Mouse (Mus musculus) C2C12 (cell line): ENCODE measurements around the gene Dct. TPM values are rescaled to one million over a fixed set of nuclear protein-coding genes. Genes with fewer than 3 reads are reported as not detected.

ENCODE experiments used
- H3K27me3 ChIP-seq: one replicate; pipeline ENCODE4 v1.6.1; 2011; ENCODE audit not compliant: control insufficient read depth, insufficient read depth, insufficient read length
- H3K36me3 ChIP-seq: one replicate; pipeline ENCODE4 v1.6.1; 2011; ENCODE audit not compliant: control insufficient read depth, insufficient read depth
- H3K4me3 ChIP-seq: one replicate; pipeline ENCODE4 v1.5.1; 2011; ENCODE audit warnings: mild to moderate bottlenecking, control low read depth; ENCODE audit not compliant: poor library complexity, insufficient read depth, severe bottlenecking
- H3K79me2 ChIP-seq: one replicate; pipeline ENCODE4 v1.6.1; 2011; ENCODE audit not compliant: control insufficient read depth, insufficient read depth
- H3K79me3 ChIP-seq: one replicate; pipeline ENCODE4 v1.6.1; 2011; ENCODE audit warnings: low read depth, control low read depth
- H3ac ChIP-seq: one replicate; pipeline ENCODE3; 2011; ENCODE audit warnings: low read depth; ENCODE audit not compliant: control insufficient read depth, insufficient read length
- CEBPB ChIP-seq: IDR thresholded peaks from one replicate; pipeline ENCODE4 v1.6.1; 2011; ENCODE audit warnings: low read depth, mild to moderate bottlenecking, control low read depth, moderate library complexity
- CTCF ChIP-seq: IDR thresholded peaks from one replicate; pipeline ENCODE4 v1.5.1; 2011; ENCODE audit not compliant: control insufficient read depth, insufficient read depth, insufficient read length
- FOSL1 ChIP-seq: IDR thresholded peaks from one replicate; pipeline ENCODE4 v1.8.0; 2011; ENCODE audit warnings: mild to moderate bottlenecking, low read length; ENCODE audit not compliant: poor library complexity, insufficient read depth, severe bottlenecking
- MAX ChIP-seq: IDR thresholded peaks from one replicate; pipeline ENCODE4 v1.6.1; 2011; ENCODE audit warnings: mild to moderate bottlenecking, control low read depth
- MYOD1 ChIP-seq: IDR thresholded peaks from one replicate; pipeline ENCODE4 v1.6.1; 2011; ENCODE audit warnings: low read depth; ENCODE audit not compliant: control insufficient read depth, insufficient read length
- MYOG ChIP-seq: IDR thresholded peaks from one replicate; pipeline ENCODE4 v1.6.1; 2011; ENCODE audit not compliant: control insufficient read depth, insufficient read length; ENCODE audit errors: extremely low read depth
- USF1 ChIP-seq: IDR thresholded peaks from one replicate; pipeline ENCODE4 v1.6.1; 2011; ENCODE audit warnings: low read depth, mild to moderate bottlenecking, control low read depth, moderate library complexity
- polyA plus RNA-seq: library from polyadenylated mRNA; unstranded; fragments of >200 nt; fragmentation: generic; extraction: Trizol; gene quantifications from one replicate; pipeline ENCODE4 v1.2.1, GENCODE M21; 2012; ENCODE audit warnings: missing spikeins

Dct gene
- polyA plus RNA-seq, 1 experiment, result 0.04 TPM

- Histone ChIP-seq H3K27me3 (peaks cover 8% of the 10 kb centered on the region), H3K36me3 (no peaks in the 10 kb centered on the region), H3K4me3 (no peak overlapping the region), H3ac (no peak overlapping the region), H3K79me3 (no peaks in the 10 kb centered on the region), H3K79me2 (no peaks in the 10 kb centered on the region)
- TF ChIP-seq MAX (no peak), MYOD1 (no peak), CEBPB (no peak), MYOG (no peak), USF1 (no peak), CTCF (no peak), FOSL1 (no peak)
These were observed 11.3 kb downstream of the Dct start for GRCm38 (mm10) chr14:118040550-118041250.

- no peaks in the 10 kb centered on the region for H3K79me3 ChIP-seq
- no peak overlapping the region for H3ac ChIP-seq
- H3K27me3 ChIP-seq, result peaks cover 3% of the 10 kb centered on the region
- no peak for TF ChIP-seq MAX
- TF ChIP-seq CEBPB, result no peak
- no peak for TF ChIP-seq MYOG
- TF ChIP-seq FOSL1, result no peak
- TF ChIP-seq USF1, result no peak
- TF ChIP-seq CTCF, result no peak
- TF ChIP-seq MYOD1, result no peak
- no peaks in the 10 kb centered on the region for H3K36me3 ChIP-seq
- no peak overlapping the region for H3K4me3 ChIP-seq
- H3K79me2 ChIP-seq, result no peaks in the 10 kb centered on the region
These were observed 13.0 kb downstream of the Dct start for GRCm38 (mm10) chr14:118039074-118039473.

- no peak for TF ChIP-seq USF1
- no peak for TF ChIP-seq MYOG
- no peak for TF ChIP-seq FOSL1
- no peak for TF ChIP-seq MYOD1
- no peak for TF ChIP-seq CTCF
- no peak for TF ChIP-seq CEBPB
- no peak for TF ChIP-seq MAX
- H3ac ChIP-seq, result no peak overlapping the region
- no peak overlapping the region for H3K4me3 ChIP-seq
- no peaks in the 10 kb centered on the region for H3K79me3 ChIP-seq
- H3K36me3 ChIP-seq, result no peaks in the 10 kb centered on the region
- no peaks in the 10 kb centered on the region for H3K27me3 ChIP-seq
- no peaks in the 10 kb centered on the region for H3K79me2 ChIP-seq
These were observed 24.5 kb downstream of the Dct start for GRCm38 (mm10) chr14:118027564-118027963.

- H3ac ChIP-seq, result no peak overlapping the region
- H3K27me3 ChIP-seq, result peaks cover 8% of the 10 kb centered on the region
- TF ChIP-seq FOSL1 (no peak), CEBPB (no peak), MYOG (no peak), MAX (no peak), MYOD1 (no peak), CTCF (no peak), USF1 (no peak)
- no peaks in the 10 kb centered on the region for H3K36me3 ChIP-seq
- H3K4me3 ChIP-seq, result no peak overlapping the region
- H3K79me2 ChIP-seq, result no peaks in the 10 kb centered on the region
- H3K79me3 ChIP-seq, result no peaks in the 10 kb centered on the region
These were observed 30.0 kb downstream of the Dct start for GRCm38 (mm10) chr14:118021867-118022543.

GRCm38 (mm10) chr14:118019314-118019713, 32.7 kb downstream of the Dct start:
- Histone ChIP-seq H3K79me3 (no peaks in the 10 kb centered on the region), H3K27me3 (peaks cover 11% of the 10 kb centered on the region), H3K79me2 (no peaks in the 10 kb centered on the region), H3K4me3 (no peak overlapping the region), H3K36me3 (no peaks in the 10 kb centered on the region), H3ac (no peak overlapping the region)
- TF ChIP-seq CEBPB (no peak), FOSL1 (no peak), CTCF (no peak), MYOD1 (no peak), MYOG (no peak), USF1 (no peak), MAX (no peak)
